Mouse (Mus musculus) adrenal gland, postnatal 14 days (tissue): ENCODE results near the gene Pex6. TPM values are rescaled to one million over a fixed set of nuclear protein-coding genes. Genes with fewer than 3 reads are reported as not detected.
"Not testable (repeated sequence)": the region's sequence is repeated elsewhere in the genome, so short reads cannot be mapped to it uniquely, and the experiment has no call there.

Source experiments
- DNase-seq: peaks from one replicate; pipeline ENCODE4 v3.0.0; 2021; ENCODE audit warnings: mixed read lengths
- total RNA-seq: library from RNA; stranded (reverse); gene quantifications from 2 replicates; pipeline ENCODE4 v1.2.3, GENCODE M21; 2021

Gene Pex6
- total RNA-seq, 1 experiment from 2014 or later = 72.3 TPM

- no peak for DNase-seq
Measured at GRCm38 (mm10) chr17:46734055-46734454, 22.8 kb downstream of the Pex6 start.

DNA sequence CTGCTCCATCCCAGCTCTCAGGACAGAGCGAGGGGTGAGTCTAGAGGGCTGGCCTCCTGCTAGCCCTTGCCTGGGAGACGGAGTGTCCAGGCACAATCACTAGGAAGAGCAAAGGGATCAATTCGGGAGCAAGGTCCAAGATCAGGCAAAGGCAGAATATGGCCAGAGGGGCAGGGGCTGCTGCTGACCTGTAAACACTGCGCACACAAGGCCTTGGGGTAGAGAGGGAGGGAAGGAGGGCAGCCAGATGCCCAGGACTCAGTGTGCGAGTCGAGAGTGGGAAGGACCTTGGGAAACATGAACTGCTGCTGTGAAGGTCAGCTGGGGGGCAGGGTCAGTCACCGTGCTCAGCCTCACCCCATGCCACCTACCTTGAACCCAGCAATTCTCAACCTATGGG is 24.0 kb downstream of the Pex6 start:
- no peak for DNase-seq

DNA sequence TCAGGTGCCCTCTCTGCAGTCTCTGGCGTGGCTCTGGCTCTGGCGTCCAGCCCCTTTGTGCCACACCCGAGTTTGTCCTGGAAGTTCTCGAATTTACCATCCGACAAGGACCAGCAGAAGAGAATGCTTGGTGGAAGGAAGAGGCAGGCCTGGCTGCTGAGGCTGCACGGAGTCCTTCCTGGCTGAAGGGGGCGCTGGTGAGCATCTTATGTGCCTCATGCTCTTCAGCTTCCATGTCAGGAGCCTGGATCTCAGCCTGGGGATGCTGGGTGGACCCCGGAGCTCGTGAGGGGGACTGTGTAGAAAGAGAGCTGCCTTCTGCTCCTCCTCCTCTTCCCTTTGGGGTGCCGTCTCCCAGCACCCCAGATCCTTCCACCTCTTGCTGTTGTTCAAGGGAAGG is 24.9 kb downstream of the Pex6 start:
- peak; percentile 73 for DNase-seq

DNA sequence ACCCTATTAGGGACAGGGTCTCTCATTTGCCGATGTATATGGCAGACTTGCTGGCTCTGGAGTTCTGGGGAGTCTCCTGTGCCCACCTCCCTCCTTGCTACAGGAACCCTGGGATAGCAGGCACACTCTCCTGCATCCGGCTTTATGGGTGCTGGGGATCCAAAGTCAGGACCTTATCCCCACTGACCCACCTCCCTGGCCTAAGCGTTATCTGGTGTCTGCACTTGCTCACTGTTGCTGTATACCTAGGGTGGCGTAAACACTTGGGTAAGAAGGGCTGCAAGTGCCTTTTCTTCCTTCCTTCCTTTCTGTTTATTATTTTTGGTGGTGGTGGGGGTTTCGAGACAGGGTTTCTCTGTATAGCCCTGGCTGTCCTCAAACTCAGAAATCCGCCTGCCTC is 30.0 kb downstream of the Pex6 start:
- no peak for DNase-seq

DNA sequence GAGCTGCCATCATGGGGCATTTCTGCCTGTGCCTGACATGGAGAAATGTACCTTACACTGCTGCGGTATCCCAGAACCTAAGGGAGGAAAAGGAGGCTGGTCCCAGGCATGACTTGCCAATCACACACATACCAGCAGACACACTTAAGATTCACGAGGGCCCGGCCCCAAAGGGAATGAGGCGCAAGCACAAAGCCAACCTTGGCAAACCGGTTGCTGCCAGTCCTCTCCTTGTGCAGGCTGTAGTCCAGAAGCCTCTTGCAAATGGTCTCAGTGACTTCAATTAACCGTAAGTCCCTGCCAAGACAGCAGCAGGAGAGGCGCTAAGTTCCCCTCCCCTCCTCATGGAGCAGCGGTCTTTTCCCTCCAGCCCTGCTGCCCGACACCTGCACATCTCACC is 31.7 kb downstream of the Pex6 start:
- no peak for DNase-seq

DNA sequence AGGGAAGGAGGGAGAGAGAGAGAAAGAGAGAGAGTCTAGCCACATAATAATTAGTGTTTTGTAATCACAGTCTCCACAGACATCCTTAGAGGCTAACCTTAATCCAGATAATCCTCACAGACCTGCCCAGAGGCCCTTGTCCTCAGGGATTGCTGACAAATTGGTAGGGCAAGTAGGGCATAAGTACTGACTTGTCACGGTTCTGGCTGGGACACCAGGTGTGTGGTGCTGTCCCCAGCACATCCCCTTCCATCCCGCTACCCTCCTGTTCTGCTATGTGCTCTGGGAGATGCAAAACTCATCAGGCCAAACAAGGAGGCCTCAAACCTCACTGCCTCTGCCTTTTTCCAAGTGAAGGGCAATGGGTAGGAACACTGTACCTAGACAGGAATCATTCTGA is 34.2 kb downstream of the Pex6 start:
- DNase-seq = no peak

GRCm38 (mm10) chr17:46747234-46747633 is 36.0 kb downstream of the Pex6 start:
- DNase-seq = no peak

GRCm38 (mm10) chr17:46747806-46748205 is 36.5 kb downstream of the Pex6 start:
- DNase-seq = no peak

DNA sequence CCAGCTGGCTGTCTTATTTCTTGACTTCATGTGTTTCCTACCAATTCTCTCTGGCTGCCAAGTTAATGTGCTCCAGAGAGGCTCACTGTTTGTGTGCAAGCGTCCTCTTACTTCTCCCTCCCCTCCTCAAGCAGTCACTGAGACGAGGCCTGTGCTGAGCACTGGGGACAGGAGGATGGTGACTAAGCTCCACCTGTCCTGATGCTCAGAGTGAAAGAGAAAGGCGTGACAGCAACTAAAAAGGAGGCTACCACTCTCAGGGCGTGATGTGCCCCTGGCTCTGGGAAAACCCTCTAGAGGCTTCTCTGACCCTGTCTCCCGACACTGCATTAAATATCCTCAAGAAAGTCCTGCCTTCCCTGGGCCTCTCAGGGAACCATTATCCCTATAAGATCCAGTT is 38.0 kb downstream of the Pex6 start:
- no peak for DNase-seq

GRCm38 (mm10) chr17:46750580-46750979 is 39.3 kb downstream of the Pex6 start:
- DNase-seq = no peak

DNA sequence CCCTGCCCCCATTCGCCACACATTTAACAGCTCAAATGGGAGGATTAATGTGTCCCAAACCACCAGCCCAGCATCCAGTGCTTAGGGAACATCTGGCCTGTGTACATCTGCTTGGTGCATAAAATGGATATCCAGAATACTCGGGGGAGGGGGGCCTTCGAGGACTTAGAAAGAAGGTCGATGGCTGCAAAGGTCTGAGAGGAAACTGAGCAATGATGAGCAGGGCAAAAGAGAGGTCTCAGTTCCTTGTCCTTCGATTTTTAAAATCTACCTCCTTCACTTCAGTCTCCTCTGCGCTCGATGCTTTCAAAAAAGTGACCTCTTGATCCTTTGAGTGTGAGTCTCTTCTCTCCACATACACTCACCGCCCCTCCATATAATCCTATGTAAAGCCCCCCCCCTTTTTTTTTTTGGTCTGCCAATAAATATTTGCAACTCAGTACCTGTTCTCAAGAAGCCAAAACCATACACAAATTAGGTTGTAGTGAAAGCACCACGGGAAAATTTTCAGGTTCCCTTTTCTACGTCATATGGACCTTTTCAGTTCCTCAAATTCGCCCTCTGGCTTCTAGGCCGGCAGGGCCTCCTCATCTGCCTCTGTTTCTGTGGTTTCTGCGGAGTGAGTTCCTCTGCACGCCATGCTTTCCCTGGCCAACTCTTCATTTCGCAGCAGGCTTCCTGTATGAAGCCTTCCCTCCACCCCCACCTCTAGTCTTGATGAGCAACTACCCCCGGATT is 40.0 kb downstream of the Pex6 start:
- no peak for DNase-seq

DNA sequence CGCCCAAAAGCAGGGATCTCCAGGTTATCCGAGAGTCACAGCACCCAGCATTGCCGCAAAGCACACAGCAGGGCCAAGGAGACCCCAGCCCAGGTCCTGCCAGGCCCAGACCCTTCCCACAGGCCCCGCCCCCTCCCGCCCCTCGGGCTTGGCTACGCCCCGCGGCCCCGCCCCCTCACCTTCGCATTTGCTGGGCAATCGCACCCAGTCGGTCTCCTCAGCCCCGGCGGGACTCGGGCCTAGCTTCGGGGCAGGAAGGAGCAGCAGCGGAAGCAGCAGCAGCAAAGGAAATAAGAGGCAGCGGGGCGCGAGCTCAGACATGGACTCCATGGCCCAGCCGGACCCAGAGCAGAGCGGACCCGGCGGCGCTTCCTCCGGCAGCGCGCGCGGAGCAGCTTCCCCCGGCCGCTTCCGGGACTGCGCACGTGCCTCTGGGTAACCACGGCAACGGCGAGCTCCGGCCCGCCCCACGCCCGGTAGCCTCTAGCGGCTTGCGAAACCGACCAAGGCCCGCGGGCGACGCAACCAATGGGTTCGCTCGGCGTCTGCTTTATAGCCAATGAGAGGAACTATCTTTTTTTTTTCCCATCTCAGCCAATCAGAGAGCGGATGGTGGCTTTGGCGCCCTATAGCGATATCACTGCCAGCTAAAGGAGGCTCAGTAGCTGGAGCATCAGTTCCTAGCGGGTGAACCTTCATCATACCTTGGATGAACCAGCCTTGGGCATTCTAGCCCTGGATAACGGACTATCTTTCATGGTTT is 40.7 kb downstream of the Pex6 start, which contains the start of gene Cnpy3:
TSS of gene Cnpy3 (minus strand) at position 421 of the 763 bp plus-strand sequence.
- peak; percentile 99 for DNase-seq

DNA sequence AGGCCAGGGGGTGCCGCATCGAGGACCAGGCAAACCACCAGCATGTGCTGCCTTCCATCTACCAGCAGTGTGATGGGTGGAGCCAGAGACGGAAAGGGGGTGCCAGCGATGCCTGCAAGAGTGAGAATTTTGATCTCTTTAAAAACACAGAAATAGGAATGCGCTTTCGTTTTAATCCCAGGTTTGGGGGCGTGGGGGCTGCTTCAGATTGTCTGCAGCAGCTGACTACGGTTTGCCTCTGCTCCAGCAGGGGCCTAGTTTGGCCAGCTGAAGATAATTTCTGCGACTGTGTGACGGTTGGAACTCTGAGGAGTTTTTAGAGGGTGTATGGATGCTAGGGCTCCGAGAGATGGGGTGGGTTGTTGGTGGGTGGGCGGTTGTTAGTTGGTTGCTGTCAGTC is 47.5 kb downstream of the Pex6 start:
- no peak for DNase-seq

DNA sequence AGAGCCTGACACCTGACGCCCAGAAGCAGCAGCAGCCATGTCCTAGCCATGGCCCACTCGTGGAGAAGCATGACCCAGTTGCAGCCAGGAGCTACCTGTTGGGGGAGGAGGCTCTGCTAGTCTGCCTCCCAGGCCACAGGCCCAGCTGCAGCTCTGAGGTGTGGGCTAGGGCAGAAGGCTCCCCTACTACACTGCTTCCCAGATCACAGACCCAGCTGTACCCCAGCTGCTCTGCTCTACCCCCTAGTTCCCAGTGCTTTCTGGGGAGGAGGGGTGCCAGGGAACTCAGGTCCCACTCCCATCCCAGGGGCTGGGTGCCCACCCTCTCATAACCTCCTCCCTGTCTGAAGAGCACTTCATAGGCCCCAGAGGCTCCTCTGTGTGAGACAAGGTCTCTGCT is 52.3 kb downstream of the Pex6 start, which contains the start of gene Ptcra:
TSS of gene Ptcra (minus strand) at position 169 of the 400 bp plus-strand sequence.
- no peak for DNase-seq

GRCm38 (mm10) chr17:46764916-46765315 is 53.7 kb downstream of the Pex6 start:
- DNase-seq = not testable (repeated sequence)

- no peak for DNase-seq
Measured at GRCm38 (mm10) chr17:46767868-46768267, 56.6 kb downstream of the Pex6 start.

DNA sequence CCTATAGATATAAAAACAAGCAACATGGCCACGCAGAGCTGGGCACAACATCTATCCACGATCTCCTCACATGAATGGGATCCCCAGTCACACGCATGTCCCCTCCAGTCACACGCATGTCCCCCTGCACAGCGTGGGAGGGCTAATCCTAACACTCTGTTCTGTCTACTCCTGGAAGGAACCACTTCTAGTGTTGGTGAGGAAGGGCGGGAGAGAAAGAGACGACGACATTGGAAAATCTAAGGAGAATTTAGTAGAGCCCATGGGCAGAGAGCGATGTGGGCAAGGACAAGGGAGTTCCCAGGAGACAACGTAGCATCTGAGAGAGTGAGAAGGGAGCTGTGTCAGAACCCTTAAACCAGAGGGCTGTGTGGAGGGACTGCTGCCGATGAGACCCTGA is 59.3 kb downstream of the Pex6 start:
- no peak for DNase-seq

- DNase-seq = no peak
Measured at GRCm38 (mm10) chr17:46771025-46771424, 59.8 kb downstream of the Pex6 start.

- no peak for DNase-seq
Measured at GRCm38 (mm10) chr17:46771616-46772015, 60.4 kb downstream of the Pex6 start.

DNA sequence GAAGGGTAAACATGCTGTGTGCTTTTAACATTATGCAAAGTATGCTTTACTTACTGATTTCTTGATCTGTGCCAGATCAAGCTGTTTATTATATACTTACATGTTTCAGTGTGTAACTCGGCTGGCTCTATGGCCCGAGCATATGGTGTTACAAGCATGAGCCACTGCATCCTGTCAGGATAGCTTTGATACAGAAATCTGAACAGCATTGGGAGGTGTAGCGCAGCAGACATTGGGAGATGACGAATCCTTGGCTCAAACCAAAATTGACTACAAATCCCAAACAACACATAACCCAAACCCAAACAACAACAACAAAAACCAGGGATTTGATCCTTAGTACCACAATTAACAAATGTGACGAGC is 60.8 kb downstream of the Pex6 start:
- DNase-seq = no peak

DNA sequence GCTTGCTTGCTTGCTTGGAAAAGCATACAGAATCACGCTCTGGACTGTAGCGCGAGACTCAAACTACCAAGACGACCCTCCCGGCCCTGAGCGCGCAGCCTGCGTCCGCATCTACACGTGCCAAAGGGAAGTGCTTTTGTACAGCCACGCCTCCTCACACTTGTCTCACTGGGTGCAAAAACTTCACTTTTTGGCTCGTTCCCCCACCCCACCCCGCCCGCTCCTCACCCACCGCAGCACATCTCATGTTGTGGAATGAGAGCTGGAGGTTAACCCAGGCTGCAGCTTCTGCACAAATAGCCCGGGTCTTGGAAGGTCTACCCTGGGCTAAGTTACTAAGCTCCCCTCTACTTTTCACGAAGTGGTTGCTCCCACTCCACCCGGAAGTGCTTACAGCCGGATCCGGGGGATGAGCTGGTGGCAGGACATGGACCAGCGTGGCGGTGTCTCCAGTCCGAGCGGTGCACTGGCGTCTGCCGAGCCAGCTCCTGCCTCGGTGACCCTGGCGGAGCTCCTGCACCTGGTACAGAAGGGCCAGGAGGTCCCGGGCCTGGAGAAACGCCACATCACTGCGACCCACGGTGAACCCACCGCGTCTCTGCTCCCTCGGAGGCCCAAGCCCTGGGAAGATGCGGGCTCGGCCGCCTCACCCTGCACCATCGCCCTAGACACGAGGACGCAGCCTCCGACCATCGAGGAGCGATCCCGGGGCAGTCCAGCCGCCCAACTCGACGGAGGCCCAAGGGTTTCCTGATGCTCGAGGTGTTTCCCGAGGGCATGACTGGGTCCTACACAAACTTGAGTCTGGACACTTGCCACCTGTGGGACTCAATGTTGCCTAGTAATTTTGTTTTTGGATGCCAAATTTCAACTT is 61.4 kb downstream of the Pex6 start, which contains the start of gene 2310039H08Rik:
TSS of gene 2310039H08Rik (plus strand) at position 232 of the 874 bp plus-strand sequence.
- peak; percentile 92 for DNase-seq

- DNase-seq = peak; percentile 55
Measured at GRCm38 (mm10) chr17:46773278-46774130, 62.2 kb downstream of the Pex6 start.
